Mouse (Mus musculus): Measurements from ENCODE around the gene Cers5. TPM values are rescaled to one million over a fixed set of nuclear protein-coding genes. Genes with fewer than 3 reads are reported as not detected.

Cers5 gene
- polyA plus RNA-seq, 1 experiment, result 101 TPM

DNA sequence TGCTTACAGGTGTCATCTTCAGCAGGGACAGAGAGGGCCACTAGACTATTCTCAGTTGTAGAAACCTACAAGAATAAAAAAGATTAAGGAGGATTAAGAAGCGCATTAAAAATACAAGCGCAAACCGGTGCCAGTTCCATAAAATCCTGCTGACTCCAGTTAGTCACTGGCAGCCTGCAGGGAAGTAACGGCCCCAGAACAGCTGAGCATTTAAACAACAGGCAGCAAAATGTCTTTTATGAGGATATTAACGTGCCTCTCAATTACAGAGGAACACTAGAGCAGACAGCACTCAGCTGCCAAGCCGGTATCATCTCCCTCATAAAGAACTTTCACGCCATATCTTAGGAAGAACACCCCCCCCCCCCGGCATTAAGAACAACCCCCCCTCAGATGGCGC is 24.1 kb upstream of the Cers5 start:
- Histone ChIP-seq H3K79me3 (ENCODE audit: low read depth) (peaks cover 9% of the 10 kb centered on the region), H3K79me2 (ENCODE audit: control insufficient read depth, insufficient read depth) (peaks cover 38% of the 10 kb centered on the region), H3ac (ENCODE audit: control insufficient read depth, insufficient read length, low read depth) (no peak overlapping the region), H3K4me3 (ENCODE audit: insufficient read depth, poor library complexity, severe bottlenecking) (no peak overlapping the region), H3K36me3 (ENCODE audit: control insufficient read depth, insufficient read depth) (peaks cover 94% of the 10 kb centered on the region), H3K27me3 (ENCODE audit: control insufficient read depth, insufficient read depth, insufficient read length) (no peaks in the 10 kb centered on the region)
- no peak for TF ChIP-seq MYOG (IDR thresholded peaks at IDR 0.05; ENCODE audit: control insufficient read depth, extremely low read depth, insufficient read length)
- no peak for TF ChIP-seq MAX (IDR thresholded peaks at IDR 0.05)
- no peak for TF ChIP-seq USF1 (IDR thresholded peaks at IDR 0.05; ENCODE audit: low read depth)
- no peak for TF ChIP-seq CEBPB (IDR thresholded peaks at IDR 0.05; ENCODE audit: low read depth)
- no peak for TF ChIP-seq FOSL1 (IDR thresholded peaks at IDR 0.05; ENCODE audit: insufficient read depth, low read length, poor library complexity, severe bottlenecking)
- no peak for TF ChIP-seq CTCF (IDR thresholded peaks at IDR 0.05; ENCODE audit: control insufficient read depth, insufficient read depth, insufficient read length)
- TF ChIP-seq MYOD1 (IDR thresholded peaks at IDR 0.05; ENCODE audit: control insufficient read depth, insufficient read length, low read depth), result no peak

DNA sequence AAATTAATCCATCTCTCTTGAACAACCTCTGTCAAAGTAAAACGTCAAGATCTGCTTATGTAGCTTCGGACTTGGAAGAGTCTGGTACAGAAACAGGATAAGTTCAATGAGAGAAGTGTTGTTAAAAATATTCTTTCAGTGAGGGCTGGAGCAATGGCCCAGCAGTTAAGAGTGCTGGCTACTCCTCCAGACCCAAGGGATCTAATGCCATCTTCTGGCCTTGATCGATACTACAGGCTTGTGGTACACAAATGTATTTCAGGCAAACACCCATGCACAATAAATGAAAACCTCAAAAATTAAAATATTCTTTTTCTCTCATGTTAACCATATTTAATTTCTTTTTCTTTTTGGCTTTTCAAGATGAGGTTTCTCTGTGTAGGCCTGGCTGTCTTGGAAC is 23.4 kb upstream of the Cers5 start:
- H3K27me3 ChIP-seq (ENCODE audit: control insufficient read depth, insufficient read depth, insufficient read length), result no peaks in the 10 kb centered on the region
- peaks cover 9% of the 10 kb centered on the region for H3K79me3 ChIP-seq (ENCODE audit: low read depth)
- no peak overlapping the region for H3ac ChIP-seq (ENCODE audit: control insufficient read depth, insufficient read length, low read depth)
- TF ChIP-seq CEBPB (IDR thresholded peaks at IDR 0.05; ENCODE audit: low read depth) (no peak), MAX (IDR thresholded peaks at IDR 0.05) (no peak), MYOD1 (IDR thresholded peaks at IDR 0.05; ENCODE audit: control insufficient read depth, insufficient read length, low read depth) (no peak), CTCF (IDR thresholded peaks at IDR 0.05; ENCODE audit: control insufficient read depth, insufficient read depth, insufficient read length) (no peak), MYOG (IDR thresholded peaks at IDR 0.05; ENCODE audit: control insufficient read depth, extremely low read depth, insufficient read length) (no peak), FOSL1 (IDR thresholded peaks at IDR 0.05; ENCODE audit: insufficient read depth, low read length, poor library complexity, severe bottlenecking) (no peak), USF1 (IDR thresholded peaks at IDR 0.05; ENCODE audit: low read depth) (no peak)
- no peak overlapping the region for H3K4me3 ChIP-seq (ENCODE audit: insufficient read depth, poor library complexity, severe bottlenecking)
- H3K79me2 ChIP-seq (ENCODE audit: control insufficient read depth, insufficient read depth), result peaks cover 31% of the 10 kb centered on the region
- H3K36me3 ChIP-seq (ENCODE audit: control insufficient read depth, insufficient read depth), result peaks cover 95% of the 10 kb centered on the region

DNA sequence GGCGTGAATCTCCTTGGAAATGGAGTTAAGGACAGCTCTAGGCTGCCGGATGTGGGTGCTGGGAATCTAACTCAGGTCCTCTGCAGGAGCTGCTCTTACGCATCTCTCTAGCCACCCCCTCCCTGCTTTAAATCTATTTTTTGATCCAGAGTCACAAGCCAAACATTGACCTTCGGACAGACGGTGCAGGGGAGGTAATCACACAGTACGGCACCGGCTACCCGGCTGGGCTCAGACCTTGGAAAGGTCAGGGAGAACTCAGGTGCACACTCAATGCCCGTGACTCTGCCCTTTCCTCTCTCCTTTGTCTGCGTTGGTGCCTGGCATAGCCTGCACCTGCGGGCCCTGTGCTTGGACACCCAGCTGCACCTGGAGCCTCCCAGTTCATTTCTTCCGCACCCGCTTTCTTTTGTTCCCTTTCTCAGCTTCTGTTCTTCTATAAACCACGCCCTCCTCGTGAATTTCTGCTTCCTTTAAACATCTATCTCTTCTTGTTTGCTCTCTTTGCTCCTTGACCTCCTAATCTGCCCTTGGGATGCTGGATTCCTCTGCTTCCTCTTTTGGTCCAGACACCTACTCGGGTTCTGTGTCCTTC is 19.6 kb upstream of the Cers5 start:
- peaks cover 95% of the 10 kb centered on the region for H3K36me3 ChIP-seq (ENCODE audit: control insufficient read depth, insufficient read depth)
- H3ac ChIP-seq (ENCODE audit: control insufficient read depth, insufficient read length, low read depth), result no peak overlapping the region
- no peaks in the 10 kb centered on the region for H3K79me3 ChIP-seq (ENCODE audit: low read depth)
- H3K79me2 ChIP-seq (ENCODE audit: control insufficient read depth, insufficient read depth), result peaks cover 6% of the 10 kb centered on the region
- TF ChIP-seq MYOG (IDR thresholded peaks at IDR 0.05; ENCODE audit: control insufficient read depth, extremely low read depth, insufficient read length) (no peak), CTCF (IDR thresholded peaks at IDR 0.05; ENCODE audit: control insufficient read depth, insufficient read depth, insufficient read length) (no peak), CEBPB (IDR thresholded peaks at IDR 0.05; ENCODE audit: low read depth) (no peak), USF1 (IDR thresholded peaks at IDR 0.05; ENCODE audit: low read depth) (no peak), FOSL1 (IDR thresholded peaks at IDR 0.05; ENCODE audit: insufficient read depth, low read length, poor library complexity, severe bottlenecking) (no peak), MYOD1 (IDR thresholded peaks at IDR 0.05; ENCODE audit: control insufficient read depth, insufficient read length, low read depth) (no peak), MAX (IDR thresholded peaks at IDR 0.05) (no peak)
- no peak overlapping the region for H3K4me3 ChIP-seq (ENCODE audit: insufficient read depth, poor library complexity, severe bottlenecking)
- no peaks in the 10 kb centered on the region for H3K27me3 ChIP-seq (ENCODE audit: control insufficient read depth, insufficient read depth, insufficient read length)

DNA sequence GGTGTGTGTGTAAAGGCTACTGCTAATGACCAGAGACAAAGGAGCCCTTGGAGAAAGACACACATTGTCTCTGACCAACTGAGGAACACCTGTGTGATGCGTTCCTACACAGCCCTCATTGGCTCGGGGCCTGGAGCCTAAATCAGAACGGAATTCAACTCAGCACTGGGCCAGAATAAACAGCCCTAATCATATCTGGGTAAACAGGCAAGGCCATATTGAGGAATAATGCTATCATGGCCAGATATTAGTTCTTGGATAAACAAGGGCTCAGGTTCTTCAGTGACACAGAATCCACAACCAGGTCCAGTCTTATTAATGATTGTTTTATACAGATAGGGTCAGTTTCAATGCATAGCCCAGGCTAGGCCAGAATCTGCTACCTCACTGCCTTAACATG is 18.3 kb upstream of the Cers5 start:
- H3K4me3 ChIP-seq (ENCODE audit: insufficient read depth, poor library complexity, severe bottlenecking), result no peak overlapping the region
- H3K36me3 ChIP-seq (ENCODE audit: control insufficient read depth, insufficient read depth), result peaks cover 89% of the 10 kb centered on the region
- TF ChIP-seq MYOD1 (IDR thresholded peaks at IDR 0.05; ENCODE audit: control insufficient read depth, insufficient read length, low read depth) (no peak), FOSL1 (IDR thresholded peaks at IDR 0.05; ENCODE audit: insufficient read depth, low read length, poor library complexity, severe bottlenecking) (no peak), MYOG (IDR thresholded peaks at IDR 0.05; ENCODE audit: control insufficient read depth, extremely low read depth, insufficient read length) (no peak), CTCF (IDR thresholded peaks at IDR 0.05; ENCODE audit: control insufficient read depth, insufficient read depth, insufficient read length) (no peak), USF1 (IDR thresholded peaks at IDR 0.05; ENCODE audit: low read depth) (no peak), MAX (IDR thresholded peaks at IDR 0.05) (no peak), CEBPB (IDR thresholded peaks at IDR 0.05; ENCODE audit: low read depth) (no peak)

DNA sequence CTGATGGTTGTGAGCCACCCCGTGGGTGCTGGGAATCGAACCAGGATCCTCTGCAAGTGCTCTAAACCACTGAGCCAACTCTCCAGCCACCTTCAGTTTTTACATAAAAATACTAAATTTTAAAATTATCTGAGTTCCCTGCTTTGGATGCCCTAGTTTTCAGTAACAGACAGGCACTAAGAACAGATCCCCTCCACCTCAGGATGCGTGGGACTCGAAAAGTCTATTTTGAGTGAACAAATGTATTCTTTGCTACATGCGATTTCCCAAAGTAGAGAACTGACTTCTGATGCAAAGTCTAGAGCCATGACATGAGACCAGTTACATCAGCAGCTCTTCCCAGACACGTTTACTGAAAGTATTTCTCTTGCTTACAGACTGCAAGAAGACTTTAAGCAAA is 17.8 kb upstream of the Cers5 start:
- Histone ChIP-seq H3K27me3 (ENCODE audit: control insufficient read depth, insufficient read depth, insufficient read length) (no peaks in the 10 kb centered on the region), H3K4me3 (ENCODE audit: insufficient read depth, poor library complexity, severe bottlenecking) (no peak overlapping the region), H3K79me2 (ENCODE audit: control insufficient read depth, insufficient read depth) (no peaks in the 10 kb centered on the region), H3K36me3 (ENCODE audit: control insufficient read depth, insufficient read depth) (peaks cover 90% of the 10 kb centered on the region), H3ac (ENCODE audit: control insufficient read depth, insufficient read length, low read depth) (no peak overlapping the region), H3K79me3 (ENCODE audit: low read depth) (no peaks in the 10 kb centered on the region)
- TF ChIP-seq MAX (IDR thresholded peaks at IDR 0.05) (no peak), MYOG (IDR thresholded peaks at IDR 0.05; ENCODE audit: control insufficient read depth, extremely low read depth, insufficient read length) (no peak), USF1 (IDR thresholded peaks at IDR 0.05; ENCODE audit: low read depth) (no peak), CEBPB (IDR thresholded peaks at IDR 0.05; ENCODE audit: low read depth) (no peak), CTCF (IDR thresholded peaks at IDR 0.05; ENCODE audit: control insufficient read depth, insufficient read depth, insufficient read length) (no peak), FOSL1 (IDR thresholded peaks at IDR 0.05; ENCODE audit: insufficient read depth, low read length, poor library complexity, severe bottlenecking) (no peak), MYOD1 (IDR thresholded peaks at IDR 0.05; ENCODE audit: control insufficient read depth, insufficient read length, low read depth) (no peak)

More for the DNA sequence above, 18.3 kb upstream of the Cers5 start:
- Histone ChIP-seq H3K27me3 (ENCODE audit: control insufficient read depth, insufficient read depth, insufficient read length) (no peaks in the 10 kb centered on the region), H3ac (ENCODE audit: control insufficient read depth, insufficient read length, low read depth) (no peak overlapping the region), H3K79me3 (ENCODE audit: low read depth) (no peaks in the 10 kb centered on the region), H3K79me2 (ENCODE audit: control insufficient read depth, insufficient read depth) (no peaks in the 10 kb centered on the region)
